Mouse (Mus musculus) forebrain, embryonic 14.5 days (tissue): ENCODE data around the gene Nln. TPM values are rescaled to one million over a fixed set of nuclear protein-coding genes. Genes with fewer than 3 reads are reported as not detected.
A peak's percentile ranks its signal among the peaks of the same experiment; 100 is the strongest.

Source experiments
- ATAC-seq: fragments of 200-750 bp; cut with Nextera tagmentation; 2 replicates; pipeline ENCODE4 v1.8.0; 2017; ENCODE audit warnings: mild to moderate bottlenecking, moderate library complexity
- DNase-seq: peaks from one replicate; pipeline ENCODE4 v3.0.0-alpha.2; 2015; ENCODE audit warnings: low spot score
- H3K27ac ChIP-seq: fragments of 300-500 bp; sonication (generic); 2 replicates; pipeline ENCODE4 v1.5.1; 2014; ENCODE audit warnings: low read depth, mild to moderate bottlenecking, control low read depth, low read length, moderate library complexity
- H3K27me3 ChIP-seq: fragments of 300-500 bp; sonication (generic); replicated peaks from 2 replicates; pipeline ENCODE4 v1.6.1; 2014; ENCODE audit warnings: low read length, control low read depth, mixed read lengths; ENCODE audit not compliant: control insufficient read depth, insufficient read depth
- H3K36me3 ChIP-seq: fragments of 300-500 bp; sonication (generic); 2 replicates; pipeline ENCODE4 v1.6.1; 2014; ENCODE audit warnings: low read length, control low read depth; ENCODE audit not compliant: control insufficient read depth, insufficient read depth
- H3K4me1 ChIP-seq: fragments of 300-500 bp; sonication (generic); 2 replicates; pipeline ENCODE4 v1.6.1; 2014; ENCODE audit warnings: antibody characterized with exemption, low read length, control low read depth; ENCODE audit not compliant: control insufficient read depth, insufficient read depth
- H3K4me2 ChIP-seq: fragments of 300-500 bp; sonication (generic); 2 replicates; pipeline ENCODE4 v1.6.1; 2014; ENCODE audit warnings: mild to moderate bottlenecking, control low read depth, low read length
- H3K4me3 ChIP-seq: fragments of 300-500 bp; sonication (generic); 2 replicates; pipeline ENCODE4 v1.5.1; 2014; ENCODE audit warnings: low read depth, low read length, control low read depth
- H3K9ac ChIP-seq: fragments of 300-500 bp; sonication (generic); 2 replicates; pipeline ENCODE4 v1.6.1; 2014; ENCODE audit warnings: mild to moderate bottlenecking, low read length, control low read depth, moderate library complexity
- H3K9me3 ChIP-seq: fragments of 300-500 bp; sonication (generic); replicated peaks from 2 replicates; pipeline ENCODE4 v1.6.1; 2016; ENCODE audit warnings: low read length, control low read depth, mixed read lengths; ENCODE audit not compliant: control insufficient read depth
- WGBS: fragments of 180-500 bp; shearing (Covaris S2); extraction: QIAGEN DNeasy Blood & Tissue Kit; methylation state at CpG from one replicate; pipeline ENCODE4 v1.1.7; 2014; 5-methylcytosine and 5-hydroxymethylcytosine counted together
- polyA plus RNA-seq: library from polyadenylated mRNA; unstranded; fragments of >200 nt; fragmentation: Nextera tagmentation; extraction: Ambion mirVana; gene quantifications from 2 replicates; pipeline ENCODE4 v1.2.1, GENCODE M21; 2014

The Nln gene
- polyA plus RNA-seq, 1 experiment from 2014 or later: 34.6 TPM

GRCm38 (mm10) chr13:104011289-104011688, 98.1 kb downstream of the Nln start:
- Histone ChIP-seq H3K4me1 (no peaks in the 10 kb centered on the region), H3K9me3 (no peaks in the 10 kb centered on the region), H3K9ac (no peak overlapping the region), H3K4me3 (no peak overlapping the region), H3K27ac (no peak overlapping the region), H3K36me3 (no peaks in the 10 kb centered on the region), H3K4me2 (no peak overlapping the region), H3K27me3 (no peaks in the 10 kb centered on the region)
- WGBS: 89% methylated on average over 5 of the region's 5 CpGs
- ATAC-seq (no peak), DNase-seq (no peak)

DNA sequence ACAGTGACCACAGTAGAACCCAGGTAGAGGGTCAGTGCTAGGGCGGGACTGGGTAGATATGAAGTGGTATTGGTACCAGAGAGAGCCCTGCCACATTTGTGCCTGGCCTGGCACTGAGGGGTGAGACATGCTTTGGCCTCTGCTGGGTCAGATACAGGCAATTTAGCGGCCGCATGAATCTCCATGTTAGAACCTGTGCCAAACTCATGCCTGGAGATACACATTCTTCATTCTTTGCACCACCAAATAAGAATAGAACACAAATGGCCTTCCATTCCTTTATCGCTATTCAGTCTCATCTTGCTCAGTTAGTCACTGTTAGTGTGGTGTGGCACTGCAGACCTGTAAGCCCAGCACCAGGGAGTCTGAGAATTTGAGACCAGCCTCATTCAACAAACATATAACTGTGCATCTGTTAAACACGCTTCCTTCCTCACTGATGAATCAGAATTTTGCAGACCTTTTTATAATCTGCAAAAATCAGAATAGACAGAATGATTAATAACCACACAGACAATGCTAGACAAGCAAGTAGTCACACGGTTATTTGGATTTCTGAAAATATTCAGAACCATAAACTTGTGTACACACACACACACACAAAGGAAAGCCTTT, 104.1 kb downstream of the Nln start:
- ATAC-seq: no peak

GRCm38 (mm10) chr13:103994085-103994455, 115.3 kb downstream of the Nln start:
- 82% methylated on average over 5 of the region's 5 CpGs for WGBS
- H3K9ac ChIP-seq: no peak overlapping the region
- no peaks in the 10 kb centered on the region for H3K4me1 ChIP-seq
- H3K27ac ChIP-seq: no peak overlapping the region
- no peak for DNase-seq
- no peak overlapping the region for H3K4me3 ChIP-seq
- H3K36me3 ChIP-seq: no peaks in the 10 kb centered on the region
- H3K27me3 ChIP-seq: no peaks in the 10 kb centered on the region
- no peak for ATAC-seq
- no peaks in the 10 kb centered on the region for H3K9me3 ChIP-seq
- no peak overlapping the region for H3K4me2 ChIP-seq

More for the DNA sequence above, 104.1 kb downstream of the Nln start:
- no peaks in the 10 kb centered on the region for H3K27me3 ChIP-seq
- no peaks in the 10 kb centered on the region for H3K9me3 ChIP-seq
- H3K4me3 ChIP-seq: no peak overlapping the region
- no peak for DNase-seq
- no peak overlapping the region for H3K9ac ChIP-seq
- 90% methylated on average over 6 of the region's 6 CpGs for WGBS
- H3K27ac ChIP-seq: no peak overlapping the region
- no peaks in the 10 kb centered on the region for H3K4me1 ChIP-seq
- H3K36me3 ChIP-seq: no peaks in the 10 kb centered on the region
- no peak overlapping the region for H3K4me2 ChIP-seq

- no peak overlapping the region for H3K4me3 ChIP-seq
- ATAC-seq (no peak), DNase-seq (no peak)
- H3K9ac ChIP-seq: no peak overlapping the region
- no peaks in the 10 kb centered on the region for H3K4me1 ChIP-seq
- H3K9me3 ChIP-seq: no peaks in the 10 kb centered on the region
- no peak overlapping the region for H3K27ac ChIP-seq
- H3K36me3 ChIP-seq: no peaks in the 10 kb centered on the region
- no peak overlapping the region for H3K4me2 ChIP-seq
- 81% methylated on average over 8 of the region's 8 CpGs for WGBS
- no peaks in the 10 kb centered on the region for H3K27me3 ChIP-seq
Observed at GRCm38 (mm10) chr13:103993142-103994084, 116.0 kb downstream of the Nln start.

- H3K4me3 ChIP-seq: no peak overlapping the region
Observed at GRCm38 (mm10) chr13:103986660-103987059, 122.8 kb downstream of the Nln start.

DNA sequence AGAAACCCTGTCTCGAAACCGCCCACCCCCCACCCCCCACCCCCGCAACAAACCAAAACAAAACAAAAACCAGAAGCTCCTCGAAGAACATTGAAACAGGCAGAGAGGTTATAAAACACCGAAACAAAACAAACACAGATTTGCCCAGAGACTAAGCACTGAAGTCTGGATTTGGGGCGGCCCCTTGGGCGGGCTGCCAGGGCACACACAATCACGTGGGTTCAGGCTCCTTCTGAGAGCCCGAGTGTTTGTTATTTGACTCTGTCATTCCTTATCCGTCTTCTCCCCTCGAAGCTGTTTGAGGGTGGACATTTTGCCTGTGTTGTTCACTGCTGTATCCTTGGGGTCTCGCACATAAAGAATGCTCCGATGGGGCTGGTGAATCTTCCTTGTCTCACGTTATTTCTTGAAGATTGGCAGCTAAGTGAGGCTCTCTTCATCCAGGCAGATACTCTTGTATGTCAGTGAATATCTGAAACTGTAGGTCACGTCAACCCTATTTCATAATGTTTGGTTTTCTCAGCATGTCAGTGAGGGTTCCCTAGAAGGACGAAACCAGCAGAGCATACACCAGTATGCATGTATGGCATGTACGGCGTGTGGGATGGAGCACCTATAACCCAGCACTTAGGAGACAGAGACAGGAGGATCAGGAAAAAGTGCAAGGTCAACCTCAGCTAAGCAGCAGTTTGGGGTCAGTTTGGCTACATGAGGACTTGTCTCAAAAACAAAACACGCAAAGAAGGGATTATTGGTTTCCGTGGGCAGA, 123.7 kb downstream of the Nln start:
- Histone ChIP-seq H3K27me3 (no peaks in the 10 kb centered on the region), H3K4me2 (no peak overlapping the region), H3K27ac (no peak overlapping the region), H3K36me3 (no peaks in the 10 kb centered on the region), H3K4me1 (no peaks in the 10 kb centered on the region), H3K9me3 (no peaks in the 10 kb centered on the region), H3K9ac (no peak overlapping the region), H3K4me3 (no peak overlapping the region)
- DNase-seq (no peak), ATAC-seq (no peak)
- 86% methylated on average over 20 of the region's 20 CpGs for WGBS

More at GRCm38 (mm10) chr13:103986660-103987059, 122.8 kb downstream of the Nln start:
- H3K9ac ChIP-seq: no peak overlapping the region
- DNase-seq: peak; percentile 64
- no peak overlapping the region for H3K4me2 ChIP-seq
- no peaks in the 10 kb centered on the region for H3K36me3 ChIP-seq
- no peaks in the 10 kb centered on the region for H3K27me3 ChIP-seq
- no peak overlapping the region for H3K27ac ChIP-seq
- WGBS: 77% methylated on average over 4 of the region's 4 CpGs
- ATAC-seq: peak; percentile 46; the same call in 1 of the 2 replicates
- no peaks in the 10 kb centered on the region for H3K9me3 ChIP-seq
- no peaks in the 10 kb centered on the region for H3K4me1 ChIP-seq

DNA sequence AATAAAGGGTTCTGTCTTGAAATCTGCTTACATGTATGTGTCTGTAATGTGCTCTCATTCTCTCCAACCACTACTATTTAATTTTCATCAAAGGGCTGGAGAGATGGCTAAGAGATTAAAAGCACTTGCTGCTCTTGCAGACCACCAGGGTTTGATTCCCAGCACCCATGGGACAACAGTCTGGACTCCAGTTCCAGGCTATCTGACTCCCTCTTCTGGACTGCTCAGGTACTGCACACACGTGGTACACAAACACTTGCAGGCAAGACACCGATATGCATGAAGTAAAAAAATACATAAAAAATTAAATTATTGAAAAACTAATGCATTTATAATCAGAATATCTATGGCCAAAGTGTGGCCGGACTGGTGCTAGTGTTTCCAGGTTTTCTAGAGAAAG, 127.0 kb downstream of the Nln start:
- ATAC-seq (no peak), DNase-seq (no peak)
- Histone ChIP-seq H3K4me1 (no peaks in the 10 kb centered on the region), H3K9me3 (no peaks in the 10 kb centered on the region), H3K4me2 (no peak overlapping the region), H3K27me3 (no peaks in the 10 kb centered on the region), H3K27ac (no peak overlapping the region), H3K9ac (no peak overlapping the region), H3K36me3 (no peaks in the 10 kb centered on the region), H3K4me3 (no peak overlapping the region)
- WGBS: 97% methylated on average over 3 of the region's 3 CpGs

GRCm38 (mm10) chr13:103980414-103980813, 129.0 kb downstream of the Nln start:
- no peaks in the 10 kb centered on the region for H3K9me3 ChIP-seq
- WGBS: 93% methylated on average over 5 of the region's 5 CpGs
- no peaks in the 10 kb centered on the region for H3K36me3 ChIP-seq
- H3K27me3 ChIP-seq: no peaks in the 10 kb centered on the region
- DNase-seq (no peak), ATAC-seq (no peak)
- H3K4me3 ChIP-seq: no peak overlapping the region
- H3K9ac ChIP-seq: no peak overlapping the region
- no peak overlapping the region for H3K27ac ChIP-seq
- no peak overlapping the region for H3K4me2 ChIP-seq
- no peaks in the 10 kb centered on the region for H3K4me1 ChIP-seq
